Mouse (Mus musculus): ENCODE measurements around the gene Sapcd1.
"Not testable (repeated sequence)": the region's sequence is repeated elsewhere in the genome, so short reads cannot be mapped to it uniquely, and the experiment has no call there.

The Sapcd1 gene

GRCm38 (mm10) chr17:35055691-35056495 is 28.1 kb upstream of the Sapcd1 start:
- CTCF ChIA-PET: no interaction called here

- CTCF ChIA-PET: interaction anchor here (0.5 kb wide), 1 partner anchor 185 kb away, joined by 3 read pairs; no protein-coding TSS in a partner anchor
These were observed 24.5 kb upstream of the Sapcd1 start for GRCm38 (mm10) chr17:35052271-35052798.

- CTCF ChIA-PET: interaction anchor here (0.5 to 0.6 kb wide), 2 partner anchors 14 to 186 kb away, joined by 3 to 4 read pairs; no protein-coding TSS in a partner anchor
These were observed 23.6 kb upstream of the Sapcd1 start for GRCm38 (mm10) chr17:35051156-35052086.

GRCm38 (mm10) chr17:35050126-35050750 is 22.4 kb upstream of the Sapcd1 start:
- CTCF ChIA-PET: interaction anchor here (0.6 kb wide), 2 partner anchors 13 to 40 kb away, joined by 3 to 4 read pairs; no protein-coding TSS in a partner anchor

- CTCF ChIA-PET: interaction anchor here (0.6 kb wide), 2 partner anchors 41 to 702 kb away, joined by 3 to 5 read pairs; no protein-coding TSS in a partner anchor
These were observed 21.8 kb upstream of the Sapcd1 start, which contains the start of gene Clic1 for GRCm38 (mm10) chr17:35049561-35050016. Gene Clic1, plus strand, starts transcription at chr17:35049966.

GRCm38 (mm10) chr17:35048932-35049440 is 21.2 kb upstream of the Sapcd1 start:
- CTCF ChIA-PET: interaction anchor here (0.6 to 1.0 kb wide), 2 partner anchors 47 to 701 kb away, joined by 3 to 5 read pairs; no protein-coding TSS in a partner anchor

GRCm38 (mm10) chr17:35048149-35048931 is 20.5 kb upstream of the Sapcd1 start:
- CTCF ChIA-PET: interaction anchor here (0.8 to 1.5 kb wide), 3 partner anchors 11 to 47 kb away, joined by 3 to 5 read pairs (median 3); partner anchors contain the start of gene Ddah2

- CTCF ChIA-PET: interaction anchor here (0.6 to 1.5 kb wide), 4 partner anchors 11 to 181 kb away, joined by 3 to 5 read pairs (median 3); partner anchors contain the start of gene Ddah2
These were observed 19.9 kb upstream of the Sapcd1 start for GRCm38 (mm10) chr17:35047688-35048087.

- CTCF ChIA-PET: interaction anchor here (0.6 to 1.5 kb wide), 3 partner anchors 12 to 182 kb away, joined by 3 to 5 read pairs (median 5); partner anchors contain the start of genes Ddah2 and Sapcd1
These were observed 19.1 kb upstream of the Sapcd1 start, which contains the start of gene Msh5 for GRCm38 (mm10) chr17:35046681-35047455. Gene Msh5, minus strand, starts transcription at chr17:35046745.

GRCm38 (mm10) chr17:35045807-35046680 is 18.2 kb upstream of the Sapcd1 start:
- CTCF ChIA-PET: interaction anchor here (1.3 kb wide), 1 partner anchor 18 kb away, joined by 5 read pairs; the partner anchor contains the start of gene Sapcd1

- CTCF ChIA-PET: interaction anchor here (1.3 kb wide), 2 partner anchors 17 to 21 kb away, joined by 3 to 5 read pairs; partner anchors contain the start of gene Sapcd1
These were observed 17.3 kb upstream of the Sapcd1 start for GRCm38 (mm10) chr17:35044904-35045806.

GRCm38 (mm10) chr17:35043794-35044193 is 16.0 kb upstream of the Sapcd1 start:
- CTCF ChIA-PET: interaction anchor here (1.3 kb wide), 1 partner anchor 20 kb away, joined by 3 read pairs; no protein-coding TSS in a partner anchor

- CTCF ChIA-PET: interaction anchor here (0.7 kb wide), 1 partner anchor 206 kb away, joined by 3 read pairs; no protein-coding TSS in a partner anchor
These were observed 11.5 kb upstream of the Sapcd1 start for GRCm38 (mm10) chr17:35039121-35039873.

GRCm38 (mm10) chr17:35034896-35035295 is 7.1 kb upstream of the Sapcd1 start:
- CTCF ChIA-PET: interaction anchor here (0.6 to 0.7 kb wide), 2 partner anchors 12 to 90 kb away, joined by 3 read pairs; no protein-coding TSS in a partner anchor

GRCm38 (mm10) chr17:35033703-35034102 is 5.9 kb upstream of the Sapcd1 start:
- CTCF ChIA-PET: not testable (repeated sequence)
